Mouse (Mus musculus): ENCODE data around the gene Nsf. TPM values are rescaled to one million over a fixed set of nuclear protein-coding genes. Genes with fewer than 3 reads are reported as not detected.

Gene Nsf
- polyA plus RNA-seq, 1 experiment, result 60.4 TPM

GRCm38 (mm10) chr11:103810631-103811030 is 143.2 kb downstream of the Nsf start:
- H3K9me3 ChIP-seq (replicated peaks; ENCODE audit: control insufficient read depth, insufficient read depth, low read length, poor library complexity, severe bottlenecking), result 0 out of 2 replicates have a peak, but pooled peaks cover 5% of the 10 kb centered on the region
- H3K27me3 ChIP-seq (ENCODE audit: control insufficient read depth, insufficient read depth, low read length, poor library complexity, severe bottlenecking), result peaks cover 15% of the 10 kb centered on the region
- no peak for TF ChIP-seq POLR2A (IDR thresholded peaks at IDR 0.05; ENCODE audit: insufficient read depth, low read length)
- no peak for TF ChIP-seq EP300 (IDR thresholded peaks at IDR 0.05; ENCODE audit: insufficient read depth, low read depth, low read length)
- TF ChIP-seq CTCF (IDR thresholded peaks at IDR 0.05; ENCODE audit: low read depth, low read length), result no peak
- peak overlapping the region; percentile 36 for H3K4me3 ChIP-seq (ENCODE audit: low read depth, low read length)
- no peak overlapping the region for H3K27ac ChIP-seq (ENCODE audit: insufficient read depth, low read length)
- H3K9ac ChIP-seq (ENCODE audit: low read depth, poor library complexity, severe bottlenecking), result 0 out of 2 replicates have a peak overlapping the region, but pooled peaks have one; percentile 53
- H3K4me1 ChIP-seq (ENCODE audit: control insufficient read depth, insufficient read depth, low read length), result peaks cover 2% of the 10 kb centered on the region
- H3K36me3 ChIP-seq (ENCODE audit: control insufficient read depth, insufficient read depth, low read length, poor library complexity, severe bottlenecking), result no peaks in the 10 kb centered on the region

- Histone ChIP-seq H3K4me1 (ENCODE audit: control insufficient read depth, insufficient read depth, low read length) (peaks cover 2% of the 10 kb centered on the region), H3K36me3 (ENCODE audit: control insufficient read depth, insufficient read depth, low read length, poor library complexity, severe bottlenecking) (no peaks in the 10 kb centered on the region), H3K27ac (ENCODE audit: insufficient read depth, low read length) (no peak overlapping the region), H3K9me3 (replicated peaks; ENCODE audit: control insufficient read depth, insufficient read depth, low read length, poor library complexity, severe bottlenecking) (0 out of 2 replicates have a peak, but pooled peaks cover 9% of the 10 kb centered on the region), H3K9ac (ENCODE audit: low read depth, poor library complexity, severe bottlenecking) (peak overlapping the region; percentile 53), H3K27me3 (ENCODE audit: control insufficient read depth, insufficient read depth, low read length, poor library complexity, severe bottlenecking) (peaks cover 15% of the 10 kb centered on the region), H3K4me3 (ENCODE audit: low read depth, low read length) (peak overlapping the region; percentile 39)
- TF ChIP-seq EP300 (IDR thresholded peaks at IDR 0.05; ENCODE audit: insufficient read depth, low read depth, low read length) (no peak), POLR2A (IDR thresholded peaks at IDR 0.05; ENCODE audit: insufficient read depth, low read length) (no peak), CTCF (IDR thresholded peaks at IDR 0.05; ENCODE audit: low read depth, low read length) (no peak)
Observed at GRCm38 (mm10) chr11:103809611-103810598, 144.0 kb downstream of the Nsf start.

DNA sequence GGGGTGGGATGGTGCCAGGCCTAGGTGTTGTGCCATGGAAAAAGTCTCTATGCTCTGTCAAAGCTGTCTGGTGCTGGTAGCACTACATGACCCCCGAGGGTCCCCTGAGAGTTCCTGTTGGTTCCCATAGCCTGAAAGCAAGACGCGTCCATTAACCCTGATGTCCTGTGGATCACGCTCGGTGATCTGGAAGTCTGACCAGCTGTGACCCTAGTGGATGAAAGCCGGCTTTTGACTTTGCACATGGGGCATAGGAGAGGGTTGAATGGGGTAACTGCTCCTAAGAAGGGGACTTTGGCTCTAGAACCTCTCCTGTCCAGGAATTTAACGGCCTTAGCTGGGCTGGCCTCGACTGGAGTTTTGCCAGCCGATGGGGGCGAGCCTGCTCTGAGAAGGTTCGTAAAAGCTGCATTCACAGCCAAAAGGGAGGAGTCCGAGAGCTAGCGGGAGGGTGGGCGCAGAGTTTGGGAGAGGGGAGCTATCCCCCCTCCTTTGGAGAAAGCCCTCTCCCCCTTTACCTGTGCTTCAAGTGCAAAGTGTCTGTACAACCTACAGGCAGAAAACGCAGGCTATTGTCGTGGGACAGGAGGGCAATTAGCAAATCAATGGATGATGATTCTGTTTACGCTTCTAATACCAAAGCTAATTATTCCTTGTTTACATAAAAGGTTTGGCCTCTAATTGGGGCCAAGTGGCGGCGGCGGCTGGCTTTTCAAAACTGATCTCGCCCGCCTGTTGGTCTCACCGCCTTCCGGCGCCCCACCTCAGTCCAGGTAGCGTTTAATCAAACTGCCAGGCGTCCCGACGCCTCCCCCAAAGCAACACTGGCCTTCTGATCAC is 144.9 kb downstream of the Nsf start:
- Histone ChIP-seq H3K27me3 (ENCODE audit: control insufficient read depth, insufficient read depth, low read length, poor library complexity, severe bottlenecking) (peaks cover 15% of the 10 kb centered on the region), H3K27ac (ENCODE audit: insufficient read depth, low read length) (no peak overlapping the region), H3K9ac (ENCODE audit: low read depth, poor library complexity, severe bottlenecking) (no peak overlapping the region), H3K36me3 (ENCODE audit: control insufficient read depth, insufficient read depth, low read length, poor library complexity, severe bottlenecking) (no peaks in the 10 kb centered on the region), H3K9me3 (replicated peaks; ENCODE audit: control insufficient read depth, insufficient read depth, low read length, poor library complexity, severe bottlenecking) (0 out of 2 replicates have a peak, but pooled peaks cover 9% of the 10 kb centered on the region), H3K4me3 (ENCODE audit: low read depth, low read length) (peak overlapping the region; percentile 39), H3K4me1 (ENCODE audit: control insufficient read depth, insufficient read depth, low read length) (peaks cover 2% of the 10 kb centered on the region)
- TF ChIP-seq POLR2A (IDR thresholded peaks at IDR 0.05; ENCODE audit: insufficient read depth, low read length) (no peak), EP300 (IDR thresholded peaks at IDR 0.05; ENCODE audit: insufficient read depth, low read depth, low read length) (0 out of 2 replicates have a peak, but pooled peaks have one; percentile 54)

DNA sequence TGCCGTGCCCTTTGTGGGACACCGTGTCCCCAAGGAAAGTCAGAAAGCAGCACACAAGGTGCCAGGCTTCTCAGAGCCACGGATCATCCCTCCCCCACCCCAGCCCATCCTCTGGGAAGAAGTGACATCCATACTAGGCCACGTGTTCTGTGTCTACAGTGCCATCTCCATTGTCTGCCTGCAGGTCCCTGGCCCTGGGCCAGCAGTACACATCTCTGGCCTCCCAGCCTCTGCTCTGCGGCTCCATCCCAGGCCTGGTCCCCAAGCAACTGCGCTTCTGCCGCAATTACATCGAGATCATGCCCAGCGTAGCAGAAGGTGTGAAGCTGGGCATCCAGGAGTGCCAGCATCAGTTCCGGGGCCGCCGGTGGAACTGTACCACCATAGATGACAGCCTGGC is 145.9 kb downstream of the Nsf start:
- no peak overlapping the region for H3K9ac ChIP-seq (ENCODE audit: low read depth, poor library complexity, severe bottlenecking)
- H3K9me3 ChIP-seq (replicated peaks; ENCODE audit: control insufficient read depth, insufficient read depth, low read length, poor library complexity, severe bottlenecking), result 0 out of 2 replicates have a peak, but pooled peaks cover 9% of the 10 kb centered on the region
- H3K27me3 ChIP-seq (ENCODE audit: control insufficient read depth, insufficient read depth, low read length, poor library complexity, severe bottlenecking), result peaks cover 15% of the 10 kb centered on the region
- H3K4me1 ChIP-seq (ENCODE audit: control insufficient read depth, insufficient read depth, low read length), result peaks cover 2% of the 10 kb centered on the region
- TF ChIP-seq CTCF (IDR thresholded peaks at IDR 0.05; ENCODE audit: low read depth, low read length) (no peak), EP300 (IDR thresholded peaks at IDR 0.05; ENCODE audit: insufficient read depth, low read depth, low read length) (no peak), POLR2A (IDR thresholded peaks at IDR 0.05; ENCODE audit: insufficient read depth, low read length) (no peak)
- no peaks in the 10 kb centered on the region for H3K36me3 ChIP-seq (ENCODE audit: control insufficient read depth, insufficient read depth, low read length, poor library complexity, severe bottlenecking)
- H3K4me3 ChIP-seq (ENCODE audit: low read depth, low read length), result no peak overlapping the region
- H3K27ac ChIP-seq (ENCODE audit: insufficient read depth, low read length), result no peak overlapping the region

- 0 out of 2 replicates have a peak, but pooled peaks cover 9% of the 10 kb centered on the region for H3K9me3 ChIP-seq (replicated peaks; ENCODE audit: control insufficient read depth, insufficient read depth, low read length, poor library complexity, severe bottlenecking)
- no peak for TF ChIP-seq POLR2A (IDR thresholded peaks at IDR 0.05; ENCODE audit: insufficient read depth, low read length)
- TF ChIP-seq CTCF (IDR thresholded peaks at IDR 0.05; ENCODE audit: low read depth, low read length), result no peak
- no peak for TF ChIP-seq EP300 (IDR thresholded peaks at IDR 0.05; ENCODE audit: insufficient read depth, low read depth, low read length)
- no peaks in the 10 kb centered on the region for H3K4me1 ChIP-seq (ENCODE audit: control insufficient read depth, insufficient read depth, low read length)
- H3K4me3 ChIP-seq (ENCODE audit: low read depth, low read length), result no peak overlapping the region
- H3K36me3 ChIP-seq (ENCODE audit: control insufficient read depth, insufficient read depth, low read length, poor library complexity, severe bottlenecking), result no peaks in the 10 kb centered on the region
- peaks cover 7% of the 10 kb centered on the region for H3K27me3 ChIP-seq (ENCODE audit: control insufficient read depth, insufficient read depth, low read length, poor library complexity, severe bottlenecking)
- no peak overlapping the region for H3K9ac ChIP-seq (ENCODE audit: low read depth, poor library complexity, severe bottlenecking)
- H3K27ac ChIP-seq (ENCODE audit: insufficient read depth, low read length), result no peak overlapping the region
Observed at GRCm38 (mm10) chr11:103804804-103805203, 149.1 kb downstream of the Nsf start.

All from ES-Bruce4 (cell line).